Mouse (Mus musculus) ES-E14 (cell line): ENCODE measurements around the gene Snai1.

ENCODE experiments used
- CHD2 ChIP-seq: IDR thresholded peaks from 2 replicates; pipeline ENCODE4 v1.6.1; 2014; ENCODE audit warnings: mild to moderate bottlenecking, low read depth, low read length, inconsistent platforms
- MAFK ChIP-seq: IDR thresholded peaks from 2 replicates; pipeline ENCODE4 v1.6.1; 2014; ENCODE audit warnings: mild to moderate bottlenecking, low read depth, low read length, inconsistent platforms; ENCODE audit not compliant: insufficient read depth
- ZC3H11A ChIP-seq: IDR thresholded peaks from 2 replicates; pipeline ENCODE4 v1.6.1; 2012; ENCODE audit warnings: low read depth, mild to moderate bottlenecking, inconsistent platforms, low read length, borderline replicate concordance
- ZNF384 ChIP-seq: IDR thresholded peaks from 2 replicates; pipeline ENCODE4 v1.6.1; 2012; ENCODE audit warnings: low read depth, low read length, inconsistent platforms

DNA sequence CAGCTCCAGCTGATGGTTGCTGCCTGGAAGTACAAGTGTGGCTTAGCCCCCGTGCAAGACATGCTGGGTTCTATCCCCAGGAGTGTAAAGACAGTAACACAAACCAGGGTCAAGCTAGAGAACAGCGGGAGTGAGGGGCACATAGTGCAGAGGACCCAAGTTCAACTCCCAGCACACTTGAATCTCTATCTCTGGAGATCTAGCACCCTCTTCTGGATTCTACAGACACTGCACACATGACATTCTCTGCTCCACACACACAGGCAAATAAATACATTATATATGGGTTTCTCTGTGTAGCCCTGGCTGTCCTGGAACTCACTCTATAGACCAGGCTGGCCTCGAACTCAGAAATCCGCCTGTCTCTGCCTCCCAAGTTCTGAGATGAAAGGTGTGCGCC is 25.0 kb upstream of the Snai1 start:
- TF ChIP-seq ZNF384 (no peak), MAFK (no peak), ZC3H11A (0 out of 2 replicates have a peak, but pooled peaks have one; percentile 3), CHD2 (no peak)
